Mouse (Mus musculus) embryonic fibroblast, embryonic 13.5 days (primary cell): Measurements from ENCODE around the gene Fgr. TPM values are rescaled to one million over a fixed set of nuclear protein-coding genes. Genes with fewer than 3 reads are reported as not detected.
"Not testable (repeated sequence)": the region's sequence is repeated elsewhere in the genome, so short reads cannot be mapped to it uniquely, and the experiment has no call there.

Source experiments
- H3K27ac ChIP-seq: 2 replicates; pipeline ENCODE4 v1.5.1; 2012; ENCODE audit warnings: low read length, control low read depth, inconsistent platforms; ENCODE audit not compliant: insufficient read depth
- H3K4me1 ChIP-seq: 2 replicates; pipeline ENCODE4 v1.6.1; 2011; ENCODE audit warnings: low read length; ENCODE audit not compliant: control insufficient read depth, insufficient read depth
- H3K4me3 ChIP-seq: 2 replicates; pipeline ENCODE4 v1.5.1; 2011; ENCODE audit warnings: mild to moderate bottlenecking, control low read depth, low read length; ENCODE audit not compliant: insufficient read depth
- CTCF ChIP-seq: IDR thresholded peaks from 2 replicates; pipeline ENCODE4 v1.5.1; 2011; ENCODE audit warnings: mild to moderate bottlenecking, control low read depth, low read length, moderate library complexity, borderline replicate concordance; ENCODE audit not compliant: insufficient read depth
- POLR2A ChIP-seq: IDR thresholded peaks from 2 replicates; pipeline ENCODE4 v1.6.1; 2011; ENCODE audit warnings: low read depth, mild to moderate bottlenecking, control low read depth, low read length, moderate library complexity
- polyA plus RNA-seq: library from polyadenylated mRNA; stranded (reverse); fragments of >200 nt; gene quantifications from 2 replicates; pipeline ENCODE4 v1.2.4, GENCODE M21; 2011; ENCODE audit warnings: low read depth; ENCODE audit not compliant: missing spikeins, insufficient read length

Gene Fgr
- polyA plus RNA-seq, 1 experiment, result not detected

GRCm38 (mm10) chr4:132981621-132982020 lies 7.7 kb downstream of the Fgr start:
- H3K4me3 ChIP-seq, result no peak overlapping the region
- TF ChIP-seq CTCF (no peak), POLR2A (no peak)
- H3K27ac ChIP-seq, result no peak overlapping the region
- H3K4me1 ChIP-seq, result no peaks in the 10 kb centered on the region

- Histone ChIP-seq H3K27ac (no peak overlapping the region), H3K4me1 (no peaks in the 10 kb centered on the region), H3K4me3 (no peak overlapping the region)
- TF ChIP-seq POLR2A, result no peak
- no peak for TF ChIP-seq CTCF
These were observed 9.1 kb downstream of the Fgr start for GRCm38 (mm10) chr4:132982999-132983398.

- Histone ChIP-seq H3K4me1 (no peaks in the 10 kb centered on the region), H3K27ac (no peak overlapping the region), H3K4me3 (no peak overlapping the region)
- TF ChIP-seq CTCF, result no peak
- no peak for TF ChIP-seq POLR2A
These were observed 10.0 kb downstream of the Fgr start for GRCm38 (mm10) chr4:132983664-132984512.

- H3K27ac ChIP-seq, result no peak overlapping the region
- H3K4me1 ChIP-seq, result no peaks in the 10 kb centered on the region
- no peak overlapping the region for H3K4me3 ChIP-seq
- TF ChIP-seq CTCF, result no peak
- no peak for TF ChIP-seq POLR2A
These were observed 14.9 kb downstream of the Fgr start for GRCm38 (mm10) chr4:132988581-132989355.

GRCm38 (mm10) chr4:132993553-132993952 lies 19.7 kb downstream of the Fgr start:
- no peak overlapping the region for H3K27ac ChIP-seq
- TF ChIP-seq POLR2A (no peak), CTCF (no peak)
- no peaks in the 10 kb centered on the region for H3K4me1 ChIP-seq
- no peak overlapping the region for H3K4me3 ChIP-seq

- H3K4me3 ChIP-seq, result no peak overlapping the region
- TF ChIP-seq CTCF (no peak), POLR2A (no peak)
- no peak overlapping the region for H3K27ac ChIP-seq
- no peaks in the 10 kb centered on the region for H3K4me1 ChIP-seq
These were observed 23.8 kb downstream of the Fgr start for GRCm38 (mm10) chr4:132997469-132998237.

GRCm38 (mm10) chr4:133002896-133003295 lies 29.0 kb downstream of the Fgr start:
- H3K4me3 ChIP-seq, result no peak overlapping the region
- H3K27ac ChIP-seq, result no peak overlapping the region
- H3K4me1 ChIP-seq, result no peaks in the 10 kb centered on the region
- no peak for TF ChIP-seq CTCF
- TF ChIP-seq POLR2A, result no peak

- no peak overlapping the region for H3K27ac ChIP-seq
These were observed 29.6 kb downstream of the Fgr start for GRCm38 (mm10) chr4:133003316-133004018.

GRCm38 (mm10) chr4:133005233-133005632 lies 31.3 kb downstream of the Fgr start:
- Histone ChIP-seq H3K27ac (no peak overlapping the region), H3K4me1 (no peaks in the 10 kb centered on the region), H3K4me3 (no peak overlapping the region)
- TF ChIP-seq CTCF (peak; percentile 96), POLR2A (no peak)

More at GRCm38 (mm10) chr4:133003316-133004018, 29.6 kb downstream of the Fgr start:
- TF ChIP-seq POLR2A (no peak), CTCF (no peak)
- Histone ChIP-seq H3K4me1 (no peaks in the 10 kb centered on the region), H3K4me3 (no peak overlapping the region)

GRCm38 (mm10) chr4:133005885-133006451 lies 32.1 kb downstream of the Fgr start:
- H3K27ac ChIP-seq, H3K4me3 ChIP-seq, H3K4me1 ChIP-seq: not testable (repeated sequence)
